Mouse (Mus musculus): ENCODE results near the gene Fto. TPM values are rescaled to one million over a fixed set of nuclear protein-coding genes. Genes with fewer than 3 reads are reported as not detected.

Fto gene
- polyA plus RNA-seq, 1 experiment: 43.9 TPM

DNA sequence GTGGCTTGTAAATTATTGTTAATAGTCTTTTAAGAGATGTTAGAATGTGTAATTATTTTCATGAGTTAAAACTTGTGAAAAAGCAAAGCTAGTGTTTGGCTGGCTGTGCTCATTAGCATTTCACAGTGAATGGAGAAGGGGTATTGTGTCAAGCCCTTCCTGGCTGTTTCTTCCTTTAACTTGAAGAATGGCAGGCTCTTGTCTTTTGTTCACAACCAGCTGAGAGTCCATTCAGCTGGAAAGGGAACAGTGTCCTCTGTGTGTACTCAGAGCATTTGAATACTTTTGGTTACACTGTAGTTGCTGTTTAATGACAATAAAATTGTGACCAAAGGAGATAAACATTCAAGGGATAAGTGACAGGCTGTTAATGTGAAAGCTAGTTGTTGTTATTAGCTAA is 52.5 kb downstream of the Fto start:
- H3K4me3 ChIP-seq (ENCODE audit: insufficient read depth, low read depth, low read length): no peak overlapping the region
- H3K27me3 ChIP-seq (replicated peaks; ENCODE audit: control insufficient read depth, insufficient read depth, low read length): no peaks in the 10 kb centered on the region
- no peak for DNase-seq
- H3K4me1 ChIP-seq (ENCODE audit: control insufficient read depth, insufficient read depth, low read length): peaks cover 4% of the 10 kb centered on the region; the same call in 1 of the 2 replicates
- H3K36me3 ChIP-seq (ENCODE audit: control insufficient read depth, insufficient read depth, low read length): no peaks in the 10 kb centered on the region
- no peak overlapping the region for H3K27ac ChIP-seq (ENCODE audit: insufficient read depth, low read depth, low read length)
- TF ChIP-seq CTCF (conservative IDR thresholded peaks at IDR 0.05; ENCODE audit: insufficient read depth, insufficient read length, low read depth, low read length) (no peak), POLR2A (IDR thresholded peaks at IDR 0.05; ENCODE audit: low read depth, low read length) (no peak)

- WGBS: 45% methylated on average over 12 of the region's 12 CpGs
- peaks cover 9% of the 10 kb centered on the region; the same call in 1 of the 2 replicates for H3K4me1 ChIP-seq (ENCODE audit: control insufficient read depth, insufficient read depth, low read length)
- H3K27me3 ChIP-seq (replicated peaks; ENCODE audit: control insufficient read depth, insufficient read depth, low read length): no peaks in the 10 kb centered on the region
- H3K4me3 ChIP-seq (ENCODE audit: insufficient read depth, low read depth, low read length): peak overlapping the region; percentile 32
- TF ChIP-seq POLR2A (IDR thresholded peaks at IDR 0.05; ENCODE audit: low read depth, low read length): no peak
- TF ChIP-seq CTCF (conservative IDR thresholded peaks at IDR 0.05; ENCODE audit: insufficient read depth, insufficient read length, low read depth, low read length): no peak
- 0 out of 2 replicates have a peak overlapping the region, but pooled peaks have one; percentile 35 for H3K27ac ChIP-seq (ENCODE audit: insufficient read depth, low read depth, low read length)
- H3K36me3 ChIP-seq (ENCODE audit: control insufficient read depth, insufficient read depth, low read length): no peaks in the 10 kb centered on the region
- DNase-seq: no peak
Measured at GRCm38 (mm10) chr8:91370899-91371298, 57.6 kb downstream of the Fto start.

DNA sequence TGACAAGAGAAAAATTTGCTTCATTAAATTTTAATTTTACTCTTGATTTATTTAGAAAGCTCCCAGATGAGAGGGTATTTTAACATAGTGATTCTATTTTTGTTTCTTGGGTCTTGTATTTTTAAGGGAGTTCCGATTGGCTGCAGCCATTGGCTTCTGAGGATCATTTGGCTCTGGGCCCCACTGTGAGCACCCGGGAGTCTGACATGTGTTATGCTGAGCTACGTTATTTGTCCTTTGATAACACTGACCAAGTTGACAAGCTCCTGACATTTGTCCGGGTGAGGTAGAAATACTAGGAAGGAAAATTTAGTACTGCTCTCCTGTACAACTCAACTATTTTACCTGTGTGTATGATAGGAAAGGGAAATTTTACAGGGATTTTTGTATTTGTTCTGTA is 58.7 kb downstream of the Fto start:
- no peak overlapping the region for H3K27ac ChIP-seq (ENCODE audit: insufficient read depth, low read depth, low read length)
- no peaks in the 10 kb centered on the region for H3K27me3 ChIP-seq (replicated peaks; ENCODE audit: control insufficient read depth, insufficient read depth, low read length)
- no peak overlapping the region for H3K4me3 ChIP-seq (ENCODE audit: insufficient read depth, low read depth, low read length)
- 56% methylated on average over 4 of the region's 4 CpGs for WGBS
- H3K4me1 ChIP-seq (ENCODE audit: control insufficient read depth, insufficient read depth, low read length): peaks cover 19% of the 10 kb centered on the region; the same call in 1 of the 2 replicates
- TF ChIP-seq POLR2A (IDR thresholded peaks at IDR 0.05; ENCODE audit: low read depth, low read length): no peak
- TF ChIP-seq CTCF (conservative IDR thresholded peaks at IDR 0.05; ENCODE audit: insufficient read depth, insufficient read length, low read depth, low read length): no peak
- no peak for DNase-seq
- H3K36me3 ChIP-seq (ENCODE audit: control insufficient read depth, insufficient read depth, low read length): no peaks in the 10 kb centered on the region

DNA sequence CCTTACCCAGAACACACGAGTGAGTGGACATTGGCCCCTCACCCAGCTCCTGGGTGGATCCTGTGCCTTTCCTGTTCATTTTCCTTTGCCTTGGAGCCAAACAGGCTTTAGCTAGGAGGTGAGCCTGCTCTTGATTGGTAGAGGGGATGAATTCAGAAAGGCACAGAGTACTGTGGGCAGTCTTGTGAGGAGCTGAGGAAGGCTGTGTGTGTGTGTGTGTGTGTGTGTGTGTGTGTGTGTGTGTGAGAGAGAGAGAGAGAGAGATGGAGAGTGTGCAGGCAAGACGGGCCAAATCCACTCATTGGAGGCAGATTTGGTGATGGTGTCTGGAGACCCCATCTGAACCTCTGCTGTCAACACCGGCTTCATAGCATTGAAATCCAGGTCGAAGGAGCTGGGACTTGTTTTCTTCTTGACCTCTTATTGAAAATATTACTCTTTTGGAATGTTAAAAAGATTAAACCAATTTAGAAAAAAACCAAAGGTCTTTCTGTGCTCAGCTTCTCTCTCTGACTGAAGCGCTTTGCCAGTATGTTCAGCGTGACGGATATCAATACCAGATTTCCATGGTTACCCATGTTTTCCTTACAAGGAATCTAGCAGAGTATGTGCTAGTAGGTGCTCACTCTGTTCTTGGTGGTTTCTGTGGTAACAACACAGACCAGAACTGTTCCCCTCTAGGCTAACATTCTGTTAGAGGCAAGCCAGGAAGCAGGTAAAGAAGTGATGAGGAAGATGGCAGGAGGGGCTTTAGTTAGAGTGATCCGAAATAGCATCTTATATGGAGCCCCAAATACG is 59.7 kb downstream of the Fto start:
- Histone ChIP-seq H3K27ac (ENCODE audit: insufficient read depth, low read depth, low read length) (no peak overlapping the region), H3K4me3 (ENCODE audit: insufficient read depth, low read depth, low read length) (no peak overlapping the region)
- 90% methylated on average over 9 of the region's 9 CpGs for WGBS

DNA sequence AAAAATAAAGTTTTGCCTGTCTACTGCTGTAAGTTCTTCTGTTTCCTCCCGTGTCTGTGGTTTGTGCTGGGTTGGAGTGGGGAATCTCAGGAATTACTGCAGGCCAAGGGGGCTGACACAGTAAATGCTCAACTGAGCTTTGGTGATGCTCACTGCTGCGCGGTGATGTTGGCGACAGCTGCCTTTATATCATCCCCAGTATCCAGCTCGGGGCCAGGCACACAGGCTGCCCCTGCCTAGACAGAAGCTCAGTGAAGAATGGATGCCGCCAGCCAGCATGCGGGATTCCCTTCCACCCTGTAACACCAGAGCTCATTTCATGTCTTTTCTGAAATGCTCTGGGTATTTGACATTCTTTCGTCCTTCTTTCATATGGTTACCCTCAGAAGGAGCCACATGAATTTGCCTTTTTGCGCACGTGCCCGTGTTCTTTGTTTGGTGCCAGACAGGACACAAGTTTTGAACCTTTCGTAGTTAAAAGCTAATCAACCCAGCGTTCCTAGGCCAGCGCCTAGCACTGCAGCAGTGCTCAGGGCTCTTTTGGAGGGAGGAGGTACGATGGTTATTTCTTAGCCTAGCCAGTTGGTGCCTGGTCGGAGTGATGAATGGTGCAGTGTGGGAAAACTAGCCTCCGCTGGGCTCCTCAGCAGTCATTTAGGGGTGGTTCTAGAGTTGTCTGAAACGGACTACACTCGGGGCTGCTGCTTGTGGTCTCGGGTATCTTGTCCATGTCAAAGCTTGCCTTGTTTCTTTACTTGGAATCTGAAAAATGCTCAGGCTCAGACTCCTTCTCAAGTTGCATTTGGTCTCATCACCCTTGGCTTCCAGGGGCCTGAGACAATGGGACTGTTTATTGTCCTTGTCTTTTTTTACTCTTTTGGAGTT is 62.0 kb downstream of the Fto start:
- Histone ChIP-seq H3K4me3 (ENCODE audit: insufficient read depth, low read depth, low read length) (no peak overlapping the region), H3K27me3 (replicated peaks; ENCODE audit: control insufficient read depth, insufficient read depth, low read length) (no peaks in the 10 kb centered on the region), H3K4me1 (ENCODE audit: control insufficient read depth, insufficient read depth, low read length) (peaks cover 30% of the 10 kb centered on the region; the same call in 1 of the 2 replicates), H3K36me3 (ENCODE audit: control insufficient read depth, insufficient read depth, low read length) (no peaks in the 10 kb centered on the region), H3K27ac (ENCODE audit: insufficient read depth, low read depth, low read length) (no peak overlapping the region)
- WGBS: 81% methylated on average over 20 of the region's 20 CpGs
- TF ChIP-seq POLR2A (IDR thresholded peaks at IDR 0.05; ENCODE audit: low read depth, low read length) (no peak), CTCF (conservative IDR thresholded peaks at IDR 0.05; ENCODE audit: insufficient read depth, insufficient read length, low read depth, low read length) (no peak)
- DNase-seq: peak; percentile 63

More for the DNA sequence above, 59.7 kb downstream of the Fto start:
- Histone ChIP-seq H3K4me1 (ENCODE audit: control insufficient read depth, insufficient read depth, low read length) (peaks cover 25% of the 10 kb centered on the region; the same call in 1 of the 2 replicates), H3K27me3 (replicated peaks; ENCODE audit: control insufficient read depth, insufficient read depth, low read length) (no peaks in the 10 kb centered on the region), H3K36me3 (ENCODE audit: control insufficient read depth, insufficient read depth, low read length) (no peaks in the 10 kb centered on the region)
- TF ChIP-seq CTCF (conservative IDR thresholded peaks at IDR 0.05; ENCODE audit: insufficient read depth, insufficient read length, low read depth, low read length): no peak
- TF ChIP-seq POLR2A (IDR thresholded peaks at IDR 0.05; ENCODE audit: low read depth, low read length): no peak
- DNase-seq: no peak

GRCm38 (mm10) chr8:91376785-91377184 is 63.5 kb downstream of the Fto start:
- no peaks in the 10 kb centered on the region for H3K27me3 ChIP-seq (replicated peaks; ENCODE audit: control insufficient read depth, insufficient read depth, low read length)
- TF ChIP-seq CTCF (conservative IDR thresholded peaks at IDR 0.05; ENCODE audit: insufficient read depth, insufficient read length, low read depth, low read length): no peak
- no peak for TF ChIP-seq POLR2A (IDR thresholded peaks at IDR 0.05; ENCODE audit: low read depth, low read length)
- no peak overlapping the region for H3K4me3 ChIP-seq (ENCODE audit: insufficient read depth, low read depth, low read length)
- H3K4me1 ChIP-seq (ENCODE audit: control insufficient read depth, insufficient read depth, low read length): peaks cover 32% of the 10 kb centered on the region
- WGBS: 72% methylated on average over 11 of the region's 11 CpGs
- no peaks in the 10 kb centered on the region for H3K36me3 ChIP-seq (ENCODE audit: control insufficient read depth, insufficient read depth, low read length)
- no peak overlapping the region for H3K27ac ChIP-seq (ENCODE audit: insufficient read depth, low read depth, low read length)
- DNase-seq: no peak

GRCm38 (mm10) chr8:91377275-91377674 is 64.0 kb downstream of the Fto start:
- H3K27me3 ChIP-seq (replicated peaks; ENCODE audit: control insufficient read depth, insufficient read depth, low read length): no peaks in the 10 kb centered on the region
- H3K4me1 ChIP-seq (ENCODE audit: control insufficient read depth, insufficient read depth, low read length): peaks cover 34% of the 10 kb centered on the region
- TF ChIP-seq CTCF (conservative IDR thresholded peaks at IDR 0.05; ENCODE audit: insufficient read depth, insufficient read length, low read depth, low read length): no peak
- no peak overlapping the region for H3K27ac ChIP-seq (ENCODE audit: insufficient read depth, low read depth, low read length)
- 89% methylated on average over 6 of the region's 6 CpGs for WGBS
- no peak overlapping the region for H3K4me3 ChIP-seq (ENCODE audit: insufficient read depth, low read depth, low read length)
- no peak for DNase-seq
- no peaks in the 10 kb centered on the region for H3K36me3 ChIP-seq (ENCODE audit: control insufficient read depth, insufficient read depth, low read length)
